Mouse (Mus musculus): ENCODE data around the gene Pabpc4l.

- no peak for TF ChIP-seq CTCF (conservative IDR thresholded peaks at IDR 0.05; ENCODE audit: low read length)
- TF ChIP-seq NANOG (IDR thresholded peaks at IDR 0.05; ENCODE audit: borderline replicate concordance, low read length): no peak
Measured at GRCm38 (mm10) chr3:46448266-46448532, 180 bp upstream of the Pabpc4l start.
